Mouse (Mus musculus) hindbrain, embryonic 14.5 days (tissue): ENCODE data around the gene Smurf1. TPM values are rescaled to one million over a fixed set of nuclear protein-coding genes. Genes with fewer than 3 reads are reported as not detected.

Experiments used
- ATAC-seq: fragments of 200-750 bp; cut with Nextera tagmentation; 2 replicates; pipeline ENCODE4 v1.8.0; 2017; ENCODE audit warnings: moderate number of reproducible peaks, mild to moderate bottlenecking, moderate TSS enrichment, moderate library complexity; ENCODE audit not compliant: low FRiP score
- DNase-seq: peaks from one replicate; pipeline ENCODE4 v3.0.0-alpha.2; 2015; ENCODE audit warnings: low spot score
- H3K27ac ChIP-seq: fragments of 300-500 bp; sonication (generic); 2 replicates; pipeline ENCODE4 v1.5.1; 2014; ENCODE audit warnings: mild to moderate bottlenecking, moderate library complexity
- H3K27me3 ChIP-seq: fragments of 300-500 bp; sonication (generic); 2 replicates; pipeline ENCODE4 v1.6.1; 2014; ENCODE audit warnings: mild to moderate bottlenecking, low read length, mixed read lengths; ENCODE audit not compliant: control insufficient read depth, insufficient read depth
- H3K36me3 ChIP-seq: fragments of 300-500 bp; sonication (generic); replicated peaks from 2 replicates; pipeline ENCODE4 v1.6.1; 2014; ENCODE audit not compliant: control insufficient read depth, insufficient read depth
- H3K4me1 ChIP-seq: fragments of 300-500 bp; sonication (generic); replicated peaks from 2 replicates; pipeline ENCODE4 v1.6.1; 2014; ENCODE audit warnings: antibody characterized with exemption, low read length, mixed read lengths; ENCODE audit not compliant: control insufficient read depth, insufficient read depth
- H3K4me2 ChIP-seq: fragments of 300-500 bp; sonication (generic); replicated peaks from 2 replicates; pipeline ENCODE4 v1.6.1; 2014; ENCODE audit warnings: mild to moderate bottlenecking, moderate library complexity
- H3K4me3 ChIP-seq: fragments of 300-500 bp; sonication (generic); replicated peaks from 2 replicates; pipeline ENCODE4 v1.5.1; 2014; ENCODE audit warnings: mild to moderate bottlenecking, low read length
- H3K9ac ChIP-seq: fragments of 300-500 bp; sonication (generic); 2 replicates; pipeline ENCODE4 v1.6.1; 2014
- H3K9me3 ChIP-seq: fragments of 300-500 bp; sonication (generic); 2 replicates; pipeline ENCODE4 v1.6.1; 2016; ENCODE audit warnings: low read length; ENCODE audit not compliant: control insufficient read depth
- WGBS: fragments of 180-500 bp; shearing (Covaris S2); extraction: QIAGEN DNeasy Blood & Tissue Kit; methylation state at CpG from one replicate; pipeline ENCODE4 v1.1.7; 2014; 5-methylcytosine and 5-hydroxymethylcytosine counted together
- polyA plus RNA-seq: library from polyadenylated mRNA; unstranded; fragments of >200 nt; fragmentation: Nextera tagmentation; extraction: Ambion mirVana; gene quantifications from 2 replicates; pipeline ENCODE4 v1.2.1, GENCODE M21; 2014

Smurf1 gene
- polyA plus RNA-seq, 1 experiment from 2014 or later: 43.6 TPM

DNA sequence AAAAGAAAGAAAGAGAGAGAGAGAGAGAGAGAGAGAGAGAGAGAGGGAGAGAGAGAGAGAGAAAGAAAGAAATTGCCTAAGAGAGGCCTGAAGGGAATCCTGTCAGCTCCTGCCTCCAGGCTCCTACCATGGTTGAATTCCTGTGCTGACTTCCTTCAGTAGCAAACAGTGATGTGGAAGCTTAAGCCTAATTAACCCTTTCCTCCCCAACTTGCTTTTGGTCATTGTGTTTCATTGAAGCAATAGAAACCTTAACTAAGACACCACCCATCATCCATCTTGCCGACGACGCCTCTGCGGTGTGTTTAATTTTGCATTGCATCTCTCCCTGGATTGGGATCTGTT, 23.4 kb upstream of the Smurf1 start:
- no peaks in the 10 kb centered on the region for H3K4me1 ChIP-seq
- H3K36me3 ChIP-seq: no peaks in the 10 kb centered on the region
- ATAC-seq (no peak), DNase-seq (peak; percentile 35)
- H3K27ac ChIP-seq: no peak overlapping the region
- H3K4me2 ChIP-seq: no peak overlapping the region
- H3K27me3 ChIP-seq: no peaks in the 10 kb centered on the region
- no peak overlapping the region for H3K9ac ChIP-seq
- H3K9me3 ChIP-seq: no peaks in the 10 kb centered on the region
- 89% methylated on average over 4 of the region's 4 CpGs for WGBS
- H3K4me3 ChIP-seq: no peak overlapping the region

DNA sequence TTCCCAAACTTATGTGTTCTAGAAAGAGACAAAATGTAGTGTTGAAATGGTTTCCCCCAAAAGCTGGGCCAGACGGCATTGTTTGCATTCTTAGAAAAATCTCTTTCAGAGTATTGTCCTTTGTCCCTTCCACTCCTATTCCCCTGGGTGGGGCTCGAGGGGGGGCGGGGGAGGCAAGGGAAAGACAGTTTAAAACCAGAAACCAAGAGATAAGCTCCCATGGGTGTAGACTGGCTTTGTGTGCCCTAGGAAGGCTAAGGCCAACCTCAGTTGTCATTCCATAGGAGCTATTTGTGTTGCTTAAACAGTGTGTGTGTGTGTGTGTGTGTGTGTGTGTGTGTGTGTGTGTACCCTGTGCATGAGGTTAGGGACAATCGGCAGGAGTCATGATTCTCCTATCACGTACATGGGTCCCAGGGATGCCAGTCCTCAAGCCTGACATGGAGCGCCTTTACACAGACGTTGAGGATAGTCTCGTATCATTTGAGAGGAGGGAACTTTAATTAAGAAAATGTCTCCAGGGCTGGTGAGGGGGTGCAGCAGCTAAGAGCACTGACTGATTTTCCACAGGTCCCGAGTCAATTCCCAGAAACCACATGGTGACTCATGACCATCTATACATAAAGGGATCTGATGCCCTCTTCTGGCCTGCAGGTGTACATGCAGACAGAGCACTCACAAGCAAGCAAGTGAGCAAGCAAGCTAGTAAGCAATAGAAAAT, 22.9 kb upstream of the Smurf1 start:
- Histone ChIP-seq H3K9ac (no peak overlapping the region), H3K27me3 (no peaks in the 10 kb centered on the region), H3K36me3 (no peaks in the 10 kb centered on the region), H3K4me1 (no peaks in the 10 kb centered on the region), H3K27ac (no peak overlapping the region), H3K4me2 (no peak overlapping the region), H3K4me3 (no peak overlapping the region), H3K9me3 (no peaks in the 10 kb centered on the region)
- 54% methylated on average over 9 of the region's 9 CpGs for WGBS
- no peak for ATAC-seq
- peak; percentile 62 for DNase-seq

DNA sequence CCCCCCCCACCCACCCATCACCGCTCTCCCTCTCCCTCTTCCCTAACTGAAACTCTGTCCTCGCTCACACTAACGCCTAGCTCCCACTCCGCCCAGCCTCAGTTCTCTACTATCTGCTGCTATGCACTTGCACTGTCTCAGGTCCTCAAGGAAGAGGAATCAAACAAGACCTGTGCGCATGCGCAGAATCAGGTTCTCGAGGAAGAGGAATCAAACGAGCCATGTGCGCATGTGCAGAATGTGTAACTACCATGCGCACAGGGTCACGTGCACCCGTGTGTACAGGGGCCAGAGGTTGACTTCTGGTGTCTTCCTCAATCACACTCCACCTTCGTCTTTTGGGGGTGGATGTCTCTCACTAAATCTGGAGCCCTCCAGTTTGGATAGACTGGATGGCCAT, 21.9 kb upstream of the Smurf1 start:
- Histone ChIP-seq H3K27ac (no peak overlapping the region), H3K9me3 (no peaks in the 10 kb centered on the region), H3K9ac (no peak overlapping the region), H3K4me2 (no peak overlapping the region), H3K36me3 (no peaks in the 10 kb centered on the region), H3K27me3 (no peaks in the 10 kb centered on the region), H3K4me3 (no peak overlapping the region), H3K4me1 (no peaks in the 10 kb centered on the region)
- ATAC-seq (no peak), DNase-seq (no peak)
- WGBS: 91% methylated on average over 13 of the region's 13 CpGs

DNA sequence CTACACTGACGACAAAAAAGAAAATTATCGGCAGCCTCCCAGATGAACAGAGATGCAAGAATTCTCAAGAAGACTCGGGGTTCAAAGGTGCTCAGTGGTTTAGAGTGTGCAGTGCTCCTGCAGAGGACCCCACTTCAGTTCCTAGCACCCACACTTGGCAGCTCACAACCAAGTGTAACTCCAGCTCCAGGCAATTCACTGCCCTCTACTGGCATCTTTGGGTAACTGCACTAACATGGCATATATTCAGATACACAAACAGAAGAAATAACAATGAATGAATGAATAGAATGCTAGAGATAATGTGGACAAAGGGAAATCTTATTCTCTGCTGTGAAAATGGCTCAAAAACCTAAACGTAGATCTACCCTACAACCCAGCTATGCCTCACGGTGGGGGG, 19.2 kb upstream of the Smurf1 start:
- DNase-seq (no peak), ATAC-seq (no peak)
- Histone ChIP-seq H3K4me1 (no peaks in the 10 kb centered on the region), H3K9ac (no peak overlapping the region), H3K4me3 (no peak overlapping the region), H3K9me3 (no peaks in the 10 kb centered on the region), H3K27ac (no peak overlapping the region), H3K36me3 (no peaks in the 10 kb centered on the region), H3K27me3 (no peaks in the 10 kb centered on the region), H3K4me2 (no peak overlapping the region)
- 91% methylated on average over 5 of the region's 5 CpGs for WGBS

DNA sequence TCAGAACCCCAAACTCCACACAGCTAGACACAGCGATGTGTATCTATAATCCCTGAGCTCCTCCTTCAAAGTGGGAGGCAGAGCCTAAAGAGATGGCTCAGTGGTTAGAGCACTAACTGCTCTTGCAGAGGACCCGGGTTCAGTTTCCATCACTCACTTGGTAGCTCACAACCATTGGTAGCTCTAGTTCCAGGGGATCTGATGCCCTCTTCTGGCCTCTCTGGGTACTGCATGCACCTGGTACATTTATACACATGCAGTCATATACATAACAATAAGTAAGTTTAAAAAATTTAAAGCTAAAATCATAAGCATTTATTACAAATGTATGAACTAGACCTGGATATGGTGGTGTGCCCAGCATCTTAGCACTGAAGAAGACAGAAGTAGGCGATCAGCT, 17.6 kb upstream of the Smurf1 start:
- WGBS: 94% methylated on average over 3 of the region's 3 CpGs
- no peak for ATAC-seq
- H3K9ac ChIP-seq: no peak overlapping the region
- H3K27me3 ChIP-seq: no peaks in the 10 kb centered on the region
- no peaks in the 10 kb centered on the region for H3K36me3 ChIP-seq
- no peaks in the 10 kb centered on the region for H3K4me1 ChIP-seq
- DNase-seq: no peak
- H3K4me2 ChIP-seq: no peak overlapping the region
- no peak overlapping the region for H3K27ac ChIP-seq
- no peak overlapping the region for H3K4me3 ChIP-seq
- H3K9me3 ChIP-seq: no peaks in the 10 kb centered on the region

DNA sequence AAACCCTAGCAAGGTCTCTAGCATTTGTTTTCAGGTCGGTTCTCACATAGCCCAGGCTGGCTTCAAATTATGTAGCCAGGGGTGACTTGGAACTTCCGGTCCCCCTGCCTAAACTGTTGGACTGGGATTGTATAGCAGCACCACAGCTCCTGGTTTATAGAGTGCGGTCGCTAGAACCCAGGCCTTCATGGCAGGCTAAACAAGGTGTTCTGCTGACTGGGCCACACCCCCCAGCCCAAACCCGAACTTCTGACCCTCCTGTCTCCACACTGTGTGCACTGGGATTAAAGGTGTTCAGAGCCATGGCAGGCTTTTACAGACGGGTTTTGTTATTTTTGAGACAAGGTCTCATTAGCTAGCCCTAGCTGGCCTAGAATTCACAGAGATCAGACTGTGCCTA, 13.5 kb upstream of the Smurf1 start:
- 91% methylated on average over 6 of the region's 6 CpGs for WGBS
- Histone ChIP-seq H3K27me3 (no peaks in the 10 kb centered on the region), H3K9me3 (no peaks in the 10 kb centered on the region), H3K4me3 (no peak overlapping the region), H3K27ac (no peak overlapping the region), H3K9ac (no peak overlapping the region), H3K4me1 (no peaks in the 10 kb centered on the region), H3K36me3 (no peaks in the 10 kb centered on the region), H3K4me2 (no peak overlapping the region)
- DNase-seq (no peak), ATAC-seq (no peak)

DNA sequence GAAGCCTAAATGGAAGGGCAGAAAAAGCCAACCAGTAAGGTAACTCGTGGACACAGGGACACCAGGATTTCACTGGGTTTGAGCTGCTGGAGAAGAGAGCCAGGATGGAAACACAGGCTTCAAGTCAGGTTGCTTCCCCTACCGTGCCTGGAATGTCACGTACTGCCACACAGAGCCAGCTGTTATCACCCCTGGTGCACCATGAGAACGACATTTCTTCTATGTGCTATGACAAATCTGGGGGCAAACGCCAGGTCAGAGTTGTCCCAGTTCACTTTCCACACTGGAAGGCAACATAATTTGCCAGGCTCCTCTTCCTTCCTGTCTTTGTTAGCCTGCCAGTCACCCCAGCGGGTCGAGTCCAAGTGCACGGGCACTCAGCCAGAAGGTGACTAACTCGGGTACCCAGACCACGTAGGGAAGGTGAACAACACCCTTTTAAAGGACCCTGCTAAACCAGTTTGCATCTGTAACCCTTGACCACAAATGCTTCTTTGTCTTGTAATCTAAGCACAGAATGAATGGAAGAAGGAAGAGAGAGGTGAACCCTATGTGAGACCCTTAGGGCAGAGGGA, 13.0 kb upstream of the Smurf1 start:
- Histone ChIP-seq H3K9me3 (no peaks in the 10 kb centered on the region), H3K27me3 (no peaks in the 10 kb centered on the region), H3K9ac (no peak overlapping the region), H3K4me2 (no peak overlapping the region), H3K4me1 (no peaks in the 10 kb centered on the region), H3K27ac (no peak overlapping the region), H3K36me3 (no peaks in the 10 kb centered on the region), H3K4me3 (no peak overlapping the region)
- no peak for ATAC-seq
- no peak for DNase-seq
- WGBS: 79% methylated on average over 10 of the region's 10 CpGs

DNA sequence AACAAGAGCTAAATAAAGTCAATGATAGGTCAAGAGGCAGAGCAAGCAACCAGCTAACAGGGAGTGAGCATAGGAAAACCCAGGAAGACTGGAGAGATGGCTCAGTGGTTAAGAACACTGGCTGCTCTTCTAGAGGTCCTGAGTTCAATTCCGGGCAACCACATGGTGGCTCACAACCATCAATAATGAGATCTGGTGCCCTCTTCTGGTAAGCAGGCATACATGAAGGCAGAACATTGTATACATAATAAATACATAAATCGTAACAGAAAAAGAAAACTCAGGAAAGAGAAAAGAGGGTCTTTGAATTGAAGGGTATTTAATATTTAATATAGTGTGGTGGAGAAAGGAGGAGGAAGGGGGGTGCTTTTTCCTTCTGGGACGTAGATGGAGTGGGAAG, 5.6 kb upstream of the Smurf1 start:
- Histone ChIP-seq H3K4me2 (no peak overlapping the region), H3K27ac (no peak overlapping the region), H3K27me3 (no peaks in the 10 kb centered on the region), H3K9ac (no peak overlapping the region), H3K9me3 (no peaks in the 10 kb centered on the region), H3K4me1 (no peaks in the 10 kb centered on the region; the same call in 1 of the 2 replicates), H3K4me3 (no peak overlapping the region), H3K36me3 (no peaks in the 10 kb centered on the region)
- DNase-seq (no peak), ATAC-seq (no peak)
- 94% methylated on average over 3 of the region's 3 CpGs for WGBS

DNA sequence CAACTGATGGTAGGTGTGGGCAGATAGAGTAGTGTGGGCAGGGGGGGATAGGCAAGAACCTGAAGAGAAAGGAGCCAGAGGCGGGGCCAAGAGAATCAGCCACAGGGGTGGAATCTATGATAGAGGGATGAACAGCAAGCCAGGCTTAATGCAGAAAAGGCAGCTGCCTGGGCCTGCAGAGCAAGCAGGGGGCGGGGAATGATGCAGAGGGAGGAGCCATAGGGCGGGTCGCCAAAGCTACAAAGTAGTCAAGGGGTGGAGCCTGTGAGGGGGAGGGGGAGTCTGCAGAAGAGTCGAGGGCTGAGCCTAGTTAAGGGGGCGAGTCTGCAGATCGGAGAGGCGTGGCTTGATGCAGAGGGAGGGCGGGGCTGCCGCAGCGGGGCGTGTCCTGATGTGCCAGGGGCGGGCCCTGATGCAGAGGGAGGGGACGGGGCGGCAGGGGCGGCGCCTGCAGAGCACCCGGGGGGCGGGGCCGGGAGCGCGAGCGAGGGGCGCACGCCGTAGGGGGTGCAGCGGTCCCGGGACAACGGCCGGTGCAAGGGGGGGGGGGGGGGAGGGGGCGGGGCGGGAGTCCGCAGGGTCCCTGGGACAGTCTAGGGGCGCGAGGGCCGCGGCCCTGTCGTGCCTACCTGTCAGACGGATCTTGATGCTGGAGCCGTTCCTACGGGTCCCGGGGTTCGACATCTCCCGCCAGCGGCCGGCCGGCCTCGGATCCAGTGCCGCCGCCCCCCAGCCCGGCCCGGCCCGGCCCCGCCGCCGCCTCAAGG, 592 bp downstream of the Smurf1 start:
- H3K36me3 ChIP-seq: 0 out of 2 replicates have a peak, but pooled peaks cover 1% of the 10 kb centered on the region
- peaks cover 31% of the 10 kb centered on the region for H3K4me1 ChIP-seq
- H3K27ac ChIP-seq: peak overlapping the region; percentile 92
- peak overlapping the region; percentile 94 for H3K4me3 ChIP-seq
- H3K9me3 ChIP-seq: no peaks in the 10 kb centered on the region
- ATAC-seq: peak; percentile 82
- H3K9ac ChIP-seq: peak overlapping the region; percentile 99
- no peaks in the 10 kb centered on the region for H3K27me3 ChIP-seq
- peak overlapping the region; percentile 79 for H3K4me2 ChIP-seq
- DNase-seq: peak; percentile 76
- WGBS: under 1% methylated on average over 24 of the region's 56 CpGs
